Comparison of ENCODE assay signal across 20 mouse cellular contexts in the genomic region with DNA sequence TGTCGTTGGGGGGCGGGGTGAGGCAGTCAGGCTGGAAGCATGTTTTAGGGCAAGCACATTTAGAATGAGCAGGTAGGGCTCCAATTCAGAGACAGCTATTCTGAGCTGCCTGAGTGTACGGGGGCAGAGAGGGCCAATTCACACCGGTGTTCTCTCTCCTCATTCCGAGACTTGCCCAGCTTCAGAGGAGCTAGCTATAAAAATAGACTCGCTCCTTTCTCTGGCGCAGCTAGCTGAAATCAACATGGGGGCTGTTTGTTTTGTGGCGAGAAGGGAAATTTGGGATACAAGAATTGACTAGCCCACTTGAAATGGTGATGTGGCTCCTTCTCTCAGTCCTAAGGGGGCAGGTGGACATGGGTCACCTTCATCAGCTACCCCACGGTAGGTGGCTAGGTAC.
DNase-seq lines count a peak whose midpoint lies in the region; ATAC-seq lines count a peak whose summit lies in the region.
"Had no signal": no experiment of that assay in that cellular context is flagged by ENCODE, and none has a peak within 500 bp of the region (broad histone marks: within the 10 kb centered on the region; RNA-seq: fewer than 3 reads in every experiment).

No protein-coding gene starts in this region.

- no peak overlapping the region for H3K27ac ChIP-seq in limb, embryonic 10.5 days
- H3K27ac ChIP-seq: embryonic facial prominence, embryonic 10.5 days; embryonic facial prominence, embryonic 12.5 days; forebrain, embryonic 13.5 days; forebrain, embryonic 15.5 days had no signal

- H3K4me3 ChIP-seq in limb, embryonic 10.5 days: no peak overlapping the region
- H3K4me3 ChIP-seq: embryonic facial prominence, embryonic 10.5 days; embryonic facial prominence, embryonic 12.5 days; forebrain, embryonic 13.5 days; forebrain, embryonic 15.5 days had no signal

- WGBS in limb, embryonic 10.5 days: 88% methylated on average over 9 of the region's 9 CpGs

- H3K4me1 ChIP-seq in limb, embryonic 10.5 days: no peaks in the 10 kb centered on the region
- H3K4me1 ChIP-seq: embryonic facial prominence, embryonic 10.5 days; embryonic facial prominence, embryonic 12.5 days; forebrain, embryonic 13.5 days; forebrain, embryonic 15.5 days had no signal

- DNase-seq in cerebellum, postnatal 14 days: peak; percentile 36 to 52
- peak; percentile 73 for DNase-seq in heart, adult 11 months
- no peak for DNase-seq in heart, postnatal 14 days
- peak; percentile 24 for DNase-seq in right cerebral cortex, postnatal 25 days
- no peak for DNase-seq in right cerebral cortex, postnatal 4 days
- DNase-seq in limb, embryonic 10.5 days (ENCODE audit: low spot score): peak; percentile 3
- DNase-seq in gastrocnemius, postnatal 36 days: no peak
- DNase-seq: adrenal gland, adult 2 months; adrenal gland, postnatal 10 days; adrenal gland, postnatal 25 days; cerebellum, adult 11 months; cerebellum, adult 18-20 months; cerebellum, adult 8-10 months; cerebellum, postnatal 25 days; forebrain, postnatal 0 days had no signal

- intact Hi-C loops in heart, postnatal 14 days (cut with DNase I): no loop called here
- intact Hi-C loops in gastrocnemius, postnatal 36 days (cut with DNase I): no loop called here

- H3K36me3 ChIP-seq in limb, embryonic 10.5 days: no peaks in the 10 kb centered on the region
- H3K36me3 ChIP-seq: embryonic facial prominence, embryonic 10.5 days; embryonic facial prominence, embryonic 12.5 days; forebrain, embryonic 15.5 days had no signal

- H3K9me3 ChIP-seq in limb, embryonic 10.5 days (replicated peaks): no peaks in the 10 kb centered on the region
- H3K9me3 ChIP-seq: embryonic facial prominence, embryonic 10.5 days; embryonic facial prominence, embryonic 12.5 days; forebrain, embryonic 13.5 days; forebrain, embryonic 15.5 days had no signal

- no peaks in the 10 kb centered on the region for H3K27me3 ChIP-seq in limb, embryonic 10.5 days (ENCODE audit: low read depth, poor library complexity, severe bottlenecking)
- H3K27me3 ChIP-seq: embryonic facial prominence, embryonic 12.5 days; forebrain, embryonic 13.5 days; forebrain, embryonic 15.5 days had no signal

- no peak for ATAC-seq in cerebellum, adult (ENCODE audit: insufficient number of reproducible peaks, low FRiP score, low TSS enrichment)
- ATAC-seq: forebrain, embryonic 13.5 days; forebrain, embryonic 15.5 days; forebrain, postnatal 0 days had no signal

Comparison
In these comparisons a context has a peak if more than half of its experiments do, and no peak if none do; other contexts are left out.
1. DNase-seq: peak in cerebellum, postnatal 14 days (2 of 2), heart, adult 11 months (single experiment), right cerebral cortex, postnatal 25 days (single experiment) and limb, embryonic 10.5 days (single experiment); none in heart, postnatal 14 days (0 of 2), right cerebral cortex, postnatal 4 days (single experiment) and gastrocnemius, postnatal 36 days (0 of 2).